Mouse (Mus musculus): ENCODE data around the gene Hps6.

The Hps6 gene

GRCm38 (mm10) chr19:46003371-46004226, at the start of gene Hps6:
TSS of gene Hps6 (plus strand) at chr19:46003508.
- peak; percentile 92 for DNase-seq

GRCm38 (mm10) chr19:45956736-45957135, 46.6 kb upstream of the Hps6 start:
- DNase-seq, result no peak

GRCm38 (mm10) chr19:45960770-45961169, 42.5 kb upstream of the Hps6 start:
- no peak for DNase-seq

GRCm38 (mm10) chr19:45984379-45984778, 18.9 kb upstream of the Hps6 start:
- no peak for DNase-seq

GRCm38 (mm10) chr19:45988238-45988637, 15.1 kb upstream of the Hps6 start:
- no peak for DNase-seq

GRCm38 (mm10) chr19:45991171-45991570, 12.1 kb upstream of the Hps6 start:
- DNase-seq, result no peak

- DNase-seq, result peak; percentile 68 to 70
Measured at GRCm38 (mm10) chr19:45993441-45993840, 9.9 kb upstream of the Hps6 start.

GRCm38 (mm10) chr19:45993981-45994737, 9.1 kb upstream of the Hps6 start:
- peak; percentile 55 to 70 for DNase-seq

- no peak for DNase-seq
Measured at GRCm38 (mm10) chr19:45997365-45997764, 5.9 kb upstream of the Hps6 start.

- peak; percentile 92 to 94 for DNase-seq
Measured at GRCm38 (mm10) chr19:45997785-45998693, 5.3 kb upstream of the Hps6 start, which contains the start of gene Armh3. TSS of gene Armh3 (minus strand) at chr19:45998488.

GRCm38 (mm10) chr19:45998694-45999217, 4.6 kb upstream of the Hps6 start:
- no peak for DNase-seq

- no peak for DNase-seq
Measured at GRCm38 (mm10) chr19:45999378-45999777, 3.9 kb upstream of the Hps6 start.

- no peak for DNase-seq
Measured at GRCm38 (mm10) chr19:46002279-46002678, 1.0 kb upstream of the Hps6 start.

- no peak for DNase-seq
Measured at GRCm38 (mm10) chr19:46004814-46005466, 1.6 kb downstream of the Hps6 start.

- no peak for DNase-seq
Measured at GRCm38 (mm10) chr19:46005680-46006079, 2.4 kb downstream of the Hps6 start.

GRCm38 (mm10) chr19:46014572-46015178, 11.4 kb downstream of the Hps6 start:
- DNase-seq, result peak; percentile 92 to 96

- no peak for DNase-seq
Measured at GRCm38 (mm10) chr19:46016023-46016422, 12.7 kb downstream of the Hps6 start.

GRCm38 (mm10) chr19:46024959-46025358, 21.7 kb downstream of the Hps6 start:
- DNase-seq, result no peak

GRCm38 (mm10) chr19:46026567-46026966, 23.3 kb downstream of the Hps6 start:
- DNase-seq, result no peak

GRCm38 (mm10) chr19:46028747-46029320, 25.5 kb downstream of the Hps6 start:
- DNase-seq, result no peak

- no peak for DNase-seq
Measured at GRCm38 (mm10) chr19:46029652-46030051, 26.3 kb downstream of the Hps6 start.
